Mouse (Mus musculus) G1E (cell line): ENCODE results near the gene Ttc28.

Experiments used
- CTCF ChIP-seq: IDR thresholded peaks from 2 replicates; pipeline ENCODE4 v1.5.1; 2012; ENCODE audit warnings: low read depth, low read length, inconsistent platforms, mixed read lengths
- GATA1 ChIP-seq: IDR thresholded peaks from 2 replicates; pipeline ENCODE4 v1.6.1; 2012; ENCODE audit warnings: borderline replicate concordance, low read length, inconsistent platforms, mixed read lengths
- GATA2 ChIP-seq: IDR thresholded peaks from 2 replicates; pipeline ENCODE4 v1.6.1; 2012; ENCODE audit warnings: low read depth, low read length, inconsistent platforms, borderline replicate concordance
- POLR2AphosphoS5 ChIP-seq: IDR thresholded peaks from 2 replicates; pipeline ENCODE4 v1.6.1; 2012; ENCODE audit warnings: low read depth, low read length, inconsistent platforms; ENCODE audit not compliant: insufficient replicate concordance
- TAL1 ChIP-seq: conservative IDR thresholded peaks from 2 replicates; pipeline ENCODE4 v1.6.1; 2012; ENCODE audit warnings: low read depth, low read length, inconsistent platforms, mixed read lengths

- TF ChIP-seq CTCF (no peak), GATA2 (no peak), GATA1 (no peak), POLR2AphosphoS5 (no peak), TAL1 (no peak)
These were observed 351.4 kb downstream of the Ttc28 start for GRCm38 (mm10) chr5:111231044-111231443.
